Mouse (Mus musculus) testis, adult 2 months (tissue): ENCODE data around the gene Flywch2. TPM values are rescaled to one million over a fixed set of nuclear protein-coding genes. Genes with fewer than 3 reads are reported as not detected.

Source experiments
- H3K27ac ChIP-seq: fragments of 200-500 bp; 2 replicates; pipeline ENCODE4 v1.5.1; 2012; ENCODE audit warnings: low read depth, low read length; ENCODE audit not compliant: control insufficient read depth, insufficient read depth
- H3K27me3 ChIP-seq: fragments of 200-500 bp; 2 replicates; pipeline ENCODE4 v1.6.1; 2012; ENCODE audit warnings: mild to moderate bottlenecking, low read length, moderate library complexity; ENCODE audit not compliant: control insufficient read depth, insufficient read depth
- H3K36me3 ChIP-seq: fragments of 200-500 bp; 2 replicates; pipeline ENCODE4 v1.6.1; 2012; ENCODE audit warnings: mild to moderate bottlenecking, low read length; ENCODE audit not compliant: control insufficient read depth, insufficient read depth
- H3K4me1 ChIP-seq: fragments of 200-500 bp; 2 replicates; pipeline ENCODE4 v1.6.1; 2012; ENCODE audit warnings: low read length; ENCODE audit not compliant: control insufficient read depth, insufficient read depth
- H3K4me3 ChIP-seq: fragments of 200-500 bp; 2 replicates; pipeline ENCODE4 v1.5.1; 2012; ENCODE audit warnings: low read depth, mild to moderate bottlenecking, low read length, moderate library complexity, mixed read lengths; ENCODE audit not compliant: control insufficient read depth
- CTCF ChIP-seq: fragments of 200-500 bp; IDR thresholded peaks from 2 replicates; pipeline ENCODE4 v1.5.1; 2012; ENCODE audit warnings: low read depth, mild to moderate bottlenecking, inconsistent platforms, low read length, moderate library complexity; ENCODE audit not compliant: control insufficient read depth, insufficient read depth, insufficient replicate concordance
- POLR2A ChIP-seq: fragments of 200-500 bp; IDR thresholded peaks from 2 replicates; pipeline ENCODE4 v1.6.1; 2012; ENCODE audit warnings: low read depth, mild to moderate bottlenecking, inconsistent platforms, low read length, moderate library complexity; ENCODE audit not compliant: control insufficient read depth
- polyA plus RNA-seq: library from polyadenylated mRNA; depleted of rRNA; stranded (reverse); fragments of >200 nt; gene quantifications from 2 replicates; pipeline ENCODE4 v1.2.3, GENCODE M21; 2012; rRNA removed

The Flywch2 gene
- 11.8 and 14.8 TPM in 2 replicates for polyA plus RNA-seq

- Histone ChIP-seq H3K4me3 (peak within 1 kb of the TSS; percentile 70), H3K4me1 (peaks cover 12% of the 10 kb centered on the region), H3K27ac (no peak within 1 kb of the TSS), H3K36me3 (no peaks in the 10 kb centered on the region), H3K27me3 (no peaks in the 10 kb centered on the region)
- TF ChIP-seq POLR2A, result no peak
- no peak for TF ChIP-seq CTCF
Observed at GRCm38 (mm10) chr17:23785561-23786471, at the start of gene Flywch2. Flywch2 (minus strand) TSS chr17:23786081.

- Histone ChIP-seq H3K4me1 (peaks cover 5% of the 10 kb centered on the region; the same call in 1 of the 2 replicates), H3K36me3 (no peaks in the 10 kb centered on the region; the same call in 1 of the 2 replicates), H3K27ac (no peak overlapping the region), H3K4me3 (no peak overlapping the region), H3K27me3 (no peaks in the 10 kb centered on the region)
- TF ChIP-seq POLR2A, result no peak
- no peak for TF ChIP-seq CTCF
Observed at GRCm38 (mm10) chr17:23831201-23831600, 45.3 kb upstream of the Flywch2 start.

GRCm38 (mm10) chr17:23829064-23829619 lies 43.3 kb upstream of the Flywch2 start, which contains the start of gene Elob:
Elob (minus strand) TSS chr17:23829136.
- H3K27ac ChIP-seq, result peak within 1 kb of the TSS; percentile 98
- H3K4me3 ChIP-seq, result peak within 1 kb of the TSS; percentile 98
- no peaks in the 10 kb centered on the region; the same call in 1 of the 2 replicates for H3K36me3 ChIP-seq
- peaks cover 5% of the 10 kb centered on the region; the same call in 1 of the 2 replicates for H3K4me1 ChIP-seq
- no peaks in the 10 kb centered on the region for H3K27me3 ChIP-seq
- TF ChIP-seq POLR2A (no peak), CTCF (peak; percentile 48; the same call in 1 of the 2 replicates)

- no peaks in the 10 kb centered on the region; the same call in 1 of the 2 replicates for H3K36me3 ChIP-seq
- H3K4me3 ChIP-seq, result peak overlapping the region; percentile 98
- peaks cover 5% of the 10 kb centered on the region; the same call in 1 of the 2 replicates for H3K4me1 ChIP-seq
- peak overlapping the region; percentile 98 for H3K27ac ChIP-seq
- H3K27me3 ChIP-seq, result no peaks in the 10 kb centered on the region
- TF ChIP-seq POLR2A, result no peak; the same call in 1 of the 2 replicates
- TF ChIP-seq CTCF, result no peak
Observed at GRCm38 (mm10) chr17:23828271-23829001, 42.6 kb upstream of the Flywch2 start.

- no peak overlapping the region for H3K27ac ChIP-seq
- peaks cover 9% of the 10 kb centered on the region; the same call in 1 of the 2 replicates for H3K4me1 ChIP-seq
- H3K4me3 ChIP-seq, result no peak overlapping the region
- TF ChIP-seq POLR2A, result no peak
- TF ChIP-seq CTCF, result no peak
- peaks cover 3% of the 10 kb centered on the region for H3K36me3 ChIP-seq
- no peaks in the 10 kb centered on the region for H3K27me3 ChIP-seq
Observed at GRCm38 (mm10) chr17:23825591-23825990, 39.7 kb upstream of the Flywch2 start.

- TF ChIP-seq CTCF (no peak), POLR2A (no peak)
- Histone ChIP-seq H3K27ac (no peak overlapping the region), H3K36me3 (peaks cover 11% of the 10 kb centered on the region)
Observed at GRCm38 (mm10) chr17:23823614-23824013, 37.7 kb upstream of the Flywch2 start.

More at GRCm38 (mm10) chr17:23823614-23824013, 37.7 kb upstream of the Flywch2 start:
- Histone ChIP-seq H3K27me3 (no peaks in the 10 kb centered on the region), H3K4me1 (peaks cover 9% of the 10 kb centered on the region; the same call in 1 of the 2 replicates), H3K4me3 (no peak overlapping the region)
